Mouse (Mus musculus) ovary, postnatal 14 days (tissue): ENCODE results near the gene Prss46.

Experiments
- DNase-seq: peaks from one replicate; pipeline ENCODE4 v3.0.0; 2022; ENCODE audit warnings: low spot score

The Prss46 gene

GRCm38 (mm10) chr9:110896595-110896994 lies 52.3 kb downstream of the Prss46 start:
- no peak for DNase-seq

DNA sequence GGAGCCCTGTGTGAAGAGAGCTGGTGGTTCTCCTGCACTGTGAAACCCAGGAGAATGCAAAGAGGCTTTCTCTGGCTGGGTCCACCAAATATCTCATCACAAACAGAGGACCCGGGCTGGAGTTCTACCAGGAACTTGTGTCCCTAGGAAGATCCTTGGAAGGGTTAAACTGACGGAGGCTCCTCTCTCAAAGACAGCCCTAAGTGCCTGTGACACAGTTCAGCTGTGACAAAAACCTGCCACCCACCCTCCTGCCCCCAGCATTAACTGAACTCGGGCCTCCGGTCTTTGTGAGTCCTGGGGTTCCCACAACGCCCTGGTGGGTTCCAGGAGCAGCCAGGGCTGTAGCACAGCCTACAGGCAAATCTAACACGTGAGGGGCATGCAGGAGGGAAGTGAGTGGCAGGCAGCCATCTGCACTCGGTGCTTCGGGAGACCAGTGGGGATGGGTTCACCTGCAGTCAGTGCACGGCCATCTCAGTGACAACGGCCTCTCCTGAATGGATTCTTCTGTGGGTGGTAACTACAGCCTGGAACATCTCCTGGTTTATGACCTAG lies 55.2 kb downstream of the Prss46 start:
- DNase-seq, result no peak

DNA sequence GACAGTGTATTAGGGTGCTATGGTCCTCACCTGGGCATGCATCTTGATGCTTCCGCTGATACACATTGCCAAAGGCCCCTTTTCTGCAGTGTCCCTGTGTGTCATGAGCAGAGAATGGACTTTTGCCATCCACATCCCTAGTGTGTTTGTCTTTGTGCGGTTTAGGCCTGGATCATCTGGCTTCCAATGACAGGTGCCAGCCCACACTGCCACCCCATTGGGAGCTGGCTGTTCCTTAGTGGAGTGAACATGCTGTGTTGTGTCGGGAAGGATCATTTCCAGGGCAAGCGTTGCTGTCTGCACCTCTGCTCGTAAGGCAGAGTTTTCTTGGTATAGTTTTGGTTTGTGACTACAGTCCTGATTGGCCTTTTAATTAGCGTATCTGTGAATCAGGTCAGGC lies 56.9 kb downstream of the Prss46 start:
- DNase-seq, result no peak

GRCm38 (mm10) chr9:110902271-110902670 lies 58.0 kb downstream of the Prss46 start:
- DNase-seq, result no peak
